Mouse (Mus musculus) lung, adult 2 months (tissue): Measurements from ENCODE around the gene Rab11fip4. TPM values are rescaled to one million over a fixed set of nuclear protein-coding genes. Genes with fewer than 3 reads are reported as not detected.
A peak's percentile ranks its signal among the peaks of the same experiment; 100 is the strongest.

Experiments used
- DNase-seq: peaks from one replicate; pipeline ENCODE4 v3.0.0; 2022
- H3K4me1 ChIP-seq: fragments of 200-500 bp; 2 replicates; pipeline ENCODE4 v1.6.1; 2011; ENCODE audit warnings: low read length; ENCODE audit not compliant: control insufficient read depth, insufficient read depth
- H3K4me3 ChIP-seq: fragments of 200-500 bp; replicated peaks from 2 replicates; pipeline ENCODE3; 2011; ENCODE audit warnings: low read depth, mild to moderate bottlenecking, control low read depth, low read length; ENCODE audit errors: extremely low read depth
- CTCF ChIP-seq: fragments of 200-500 bp; IDR thresholded peaks from 2 replicates; pipeline ENCODE4 v1.5.1; 2011; ENCODE audit warnings: mild to moderate bottlenecking, low read length, control low read depth; ENCODE audit not compliant: insufficient read depth
- POLR2A ChIP-seq: fragments of 200-500 bp; IDR thresholded peaks from 2 replicates; pipeline ENCODE4 v1.6.1; 2011; ENCODE audit warnings: low read depth, mild to moderate bottlenecking, control low read depth, low read length, borderline replicate concordance; ENCODE audit errors: extremely low read depth
- WGBS: fragments of 180-500 bp; shearing (Covaris S2); methylation state at CpG from one replicate; pipeline ENCODE4 v1.1.7; 2018; 5-methylcytosine and 5-hydroxymethylcytosine counted together
- polyA plus RNA-seq: library from polyadenylated mRNA; depleted of rRNA; stranded (reverse); fragments of >200 nt; gene quantifications from 2 replicates; pipeline ENCODE4 v1.2.3, GENCODE M21; 2012

Gene Rab11fip4
- polyA plus RNA-seq, 1 experiment: 7.3 TPM

- TF ChIP-seq CTCF (no peak), POLR2A (no peak)
- Histone ChIP-seq H3K4me3 (no peak overlapping the region), H3K4me1 (peaks cover 14% of the 10 kb centered on the region)
- WGBS: 84% methylated on average over 6 of the region's 6 CpGs
- DNase-seq: no peak
Measured at GRCm38 (mm10) chr11:79725005-79725404, 134.0 kb downstream of the Rab11fip4 start.

DNA sequence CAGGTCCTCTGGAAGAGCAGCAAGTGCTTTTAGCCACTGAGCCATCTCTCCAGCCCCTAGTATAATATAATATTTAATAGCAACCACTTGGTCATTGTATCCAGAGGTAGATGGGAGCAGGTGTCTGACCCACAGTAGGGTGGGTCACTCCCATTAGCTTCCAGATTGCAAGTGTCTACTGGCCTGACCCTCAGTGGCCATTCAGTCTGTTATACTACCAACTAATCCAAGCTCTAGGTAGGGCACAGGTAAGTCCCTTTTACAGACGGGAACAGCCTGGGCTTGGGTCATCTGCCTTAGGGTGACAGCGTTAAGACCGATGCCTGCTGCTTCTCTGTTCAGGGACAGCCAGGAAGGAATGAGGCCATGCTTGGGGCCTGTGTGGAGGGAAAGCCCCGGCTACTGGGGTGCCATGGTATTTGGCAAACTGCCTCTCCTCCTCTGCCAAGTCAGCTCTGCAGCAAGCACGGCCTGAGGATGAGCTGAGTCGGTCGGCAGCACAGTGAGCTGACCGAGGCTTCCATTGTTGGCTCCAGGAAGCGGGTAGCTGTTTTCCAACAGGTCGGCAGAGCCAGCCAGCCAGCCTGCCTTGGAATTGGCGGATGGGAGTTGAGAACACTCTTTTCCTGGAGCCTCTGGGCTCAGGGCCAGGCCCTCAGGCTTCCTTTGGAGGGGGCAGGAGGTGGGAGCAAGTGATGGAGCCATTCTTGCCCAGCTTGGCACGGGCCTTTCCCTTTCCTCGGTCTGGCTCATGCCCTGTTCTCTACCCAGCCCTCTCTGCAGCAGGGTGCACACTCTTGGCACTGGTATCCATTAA, 138.4 kb downstream of the Rab11fip4 start:
- Histone ChIP-seq H3K4me1 (peaks cover 12% of the 10 kb centered on the region), H3K4me3 (no peak overlapping the region)
- 26% methylated on average over 13 of the region's 13 CpGs for WGBS
- no peak for TF ChIP-seq CTCF
- TF ChIP-seq POLR2A: no peak
- peak; percentile 70 for DNase-seq

GRCm38 (mm10) chr11:79730462-79730861, 139.4 kb downstream of the Rab11fip4 start:
- DNase-seq: no peak
- peaks cover 14% of the 10 kb centered on the region for H3K4me1 ChIP-seq
- 91% methylated on average over 2 of the region's 2 CpGs for WGBS
- H3K4me3 ChIP-seq: no peak overlapping the region
- TF ChIP-seq POLR2A: no peak
- no peak for TF ChIP-seq CTCF

- no peak for DNase-seq
- Histone ChIP-seq H3K4me3 (no peak overlapping the region), H3K4me1 (peaks cover 18% of the 10 kb centered on the region)
- 81% methylated on average over 5 of the region's 5 CpGs for WGBS
- no peak for TF ChIP-seq POLR2A
- no peak for TF ChIP-seq CTCF
Measured at GRCm38 (mm10) chr11:79731476-79731875, 140.5 kb downstream of the Rab11fip4 start.

- Histone ChIP-seq H3K4me1 (peaks cover 27% of the 10 kb centered on the region), H3K4me3 (no peak overlapping the region)
- TF ChIP-seq CTCF: no peak
- TF ChIP-seq POLR2A: no peak
- DNase-seq: no peak
- WGBS: 92% methylated on average over 6 of the region's 6 CpGs
Measured at GRCm38 (mm10) chr11:79733013-79733412, 142.0 kb downstream of the Rab11fip4 start.

DNA sequence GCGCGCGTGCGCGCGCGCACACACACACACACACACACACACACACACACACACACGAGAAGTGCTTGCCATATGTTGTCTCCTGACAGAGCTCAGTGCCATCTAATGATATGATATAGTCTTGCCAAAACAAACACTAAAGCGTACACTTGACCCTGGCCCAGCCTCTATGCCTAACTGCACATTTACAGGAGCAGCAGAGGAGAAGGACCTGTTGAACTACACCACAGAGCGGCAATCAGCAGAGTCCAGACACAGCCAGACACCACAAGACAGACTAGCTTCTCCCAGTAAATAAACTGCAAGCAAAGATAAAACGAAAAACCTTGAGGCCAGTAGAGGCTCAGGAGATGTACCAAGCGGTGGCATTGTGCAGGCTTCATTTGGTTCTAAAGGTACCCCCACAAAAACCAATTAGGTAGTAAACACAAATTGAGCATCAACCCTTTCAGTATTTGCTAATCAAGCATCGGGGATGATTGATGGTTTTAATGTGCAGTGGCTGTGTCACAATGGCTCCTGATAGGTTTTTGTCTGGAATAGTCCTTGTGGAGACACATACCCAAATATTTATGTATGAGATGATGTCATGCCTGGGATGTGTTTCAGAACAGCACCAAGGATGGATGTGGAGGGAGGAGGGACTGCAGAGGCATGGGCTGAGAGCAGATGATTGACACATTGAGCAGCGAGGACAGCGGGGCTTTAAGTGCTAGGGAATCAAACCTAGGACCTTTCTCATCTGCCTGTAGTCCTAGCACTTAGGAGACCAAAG, 145.4 kb downstream of the Rab11fip4 start:
- 70% methylated on average over 15 of the region's 15 CpGs for WGBS
- Histone ChIP-seq H3K4me1 (peaks cover 29% of the 10 kb centered on the region), H3K4me3 (no peak overlapping the region)
- TF ChIP-seq CTCF (peak; percentile 53), POLR2A (no peak)
- DNase-seq: no peak

DNA sequence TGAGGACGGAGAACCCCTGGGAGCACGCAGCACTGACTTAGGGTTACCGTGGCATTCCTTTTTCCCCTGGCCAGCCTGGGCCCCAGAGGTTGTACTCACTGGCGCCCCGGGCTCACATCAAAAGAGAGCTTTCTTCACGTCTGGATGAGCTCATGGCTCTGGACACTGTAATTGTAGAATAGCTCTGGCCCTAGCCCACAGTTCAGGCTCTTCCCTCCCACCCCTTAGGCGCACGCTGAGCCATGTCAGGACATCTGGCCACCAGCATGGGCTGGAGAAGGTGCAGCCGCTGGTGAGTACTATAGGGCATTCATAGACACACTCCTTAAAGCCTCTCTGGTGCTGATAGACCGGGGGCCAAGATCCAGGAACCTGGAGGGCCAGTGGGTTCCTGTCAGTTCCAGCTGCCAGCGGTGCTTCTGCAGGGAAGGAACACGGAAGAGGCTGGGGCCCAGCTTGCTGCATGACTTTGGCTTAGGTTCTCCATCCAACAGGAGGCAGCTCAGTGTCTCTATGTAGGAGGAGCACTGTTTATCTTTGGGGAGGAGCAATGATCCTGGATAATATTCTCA, 146.2 kb downstream of the Rab11fip4 start:
- no peak overlapping the region for H3K4me3 ChIP-seq
- TF ChIP-seq CTCF (no peak), POLR2A (no peak)
- peaks cover 29% of the 10 kb centered on the region for H3K4me1 ChIP-seq
- WGBS: 59% methylated on average over 12 of the region's 12 CpGs
- DNase-seq: no peak

- no peak for DNase-seq
- TF ChIP-seq CTCF (no peak), POLR2A (no peak)
- Histone ChIP-seq H3K4me3 (no peak overlapping the region), H3K4me1 (peaks cover 29% of the 10 kb centered on the region)
- WGBS: 71% methylated on average over 6 of the region's 6 CpGs
Measured at GRCm38 (mm10) chr11:79737865-79738502, 147.0 kb downstream of the Rab11fip4 start.
